Mouse (Mus musculus) embryonic stem cell, embryonic (primary cell): ENCODE measurements at regions not wholly inside any gene's neighbourhood (a gene's known extent, or its start where the extent isn't known, plus 50 kb on each side); places are given as distances from the start of the nearest gene placed in this dataset.

ENCODE experiments used
- CTCF ChIA-PET, 4 experiments: fragments of 300-600 bp in 2 of 4; fragments of 350-600 bp in 2 of 4; sonication (Branson Sonifier 250); formaldehyde crosslinking; loops; one replicate each; lab custom pipeline; 2022; ENCODE audit warnings: inconsistent platforms in 2 of 4; lab: Charles Lee
- POLR2A ChIA-PET, 4 experiments: fragments of 300-600 bp in 2 of 4; fragments of 350-600 bp in 2 of 4; sonication (Branson Sonifier 250); formaldehyde crosslinking; loops; one replicate each; lab custom pipeline; 2022; ENCODE audit warnings: antibody characterized with exemption in 4 of 4, inconsistent platforms in 1 of 4; lab: Charles Lee

- POLR2A ChIA-PET = interaction anchor here in 3 of 4 experiments (0.5 to 1.7 kb wide), 7 partner anchors 20 to 379 kb away, joined by 3 to 7 read pairs (median 3); no protein-coding TSS in a partner anchor
Observed at GRCm38 (mm10) chr9:61468897-61469509, 96.8 kb downstream of the Tle3 start.

GRCm38 (mm10) chr9:61468368-61468848, 96.2 kb downstream of the Tle3 start:
- ChIA-PET POLR2A (interaction anchor here (0.5 to 1.7 kb wide), 9 partner anchors 20 to 222 kb away, joined by 3 to 7 read pairs (median 3); no protein-coding TSS in a partner anchor), CTCF (interaction anchor here in 3 of 4 experiments (0.6 to 0.7 kb wide), 3 partner anchors 188 to 530 kb away, joined by 3 read pairs; no protein-coding TSS in a partner anchor)

More at GRCm38 (mm10) chr9:61468897-61469509, 96.8 kb downstream of the Tle3 start:
- CTCF ChIA-PET = interaction anchor here in 2 of 4 experiments (0.6 to 0.7 kb wide), 2 partner anchors 29 to 531 kb away, joined by 3 to 6 read pairs; no protein-coding TSS in a partner anchor
